Mouse (Mus musculus): Measurements from ENCODE around the gene Vmn1r203.
"Not testable (repeated sequence)": the region's sequence is repeated elsewhere in the genome, so short reads cannot be mapped to it uniquely, and the experiment has no call there.

Vmn1r203 gene

DNA sequence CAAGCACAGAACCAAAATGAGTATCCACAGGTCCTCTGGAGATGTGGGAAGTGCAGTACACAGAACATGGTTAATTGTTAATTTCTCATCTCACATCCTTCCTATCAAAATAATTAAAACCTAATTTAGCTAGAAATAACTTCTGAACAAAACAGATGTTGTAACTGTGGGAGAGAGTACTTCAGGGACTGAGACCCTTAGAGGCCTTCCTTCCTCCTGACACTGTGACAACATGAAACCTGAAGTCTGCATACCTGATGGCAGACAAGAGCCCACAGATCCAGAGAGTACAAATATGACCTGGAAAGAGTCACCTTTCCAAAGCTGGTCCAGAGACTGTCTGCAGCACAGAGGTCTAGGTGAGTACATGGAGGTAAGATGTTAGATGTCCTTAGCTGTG, at the start of gene Vmn1r203:
Gene Vmn1r203 (plus strand): TSS at position 301 of the 400 bp plus-strand sequence.
- in situ Hi-C loops (cut with MboI, MseI) = no loop called here

DNA sequence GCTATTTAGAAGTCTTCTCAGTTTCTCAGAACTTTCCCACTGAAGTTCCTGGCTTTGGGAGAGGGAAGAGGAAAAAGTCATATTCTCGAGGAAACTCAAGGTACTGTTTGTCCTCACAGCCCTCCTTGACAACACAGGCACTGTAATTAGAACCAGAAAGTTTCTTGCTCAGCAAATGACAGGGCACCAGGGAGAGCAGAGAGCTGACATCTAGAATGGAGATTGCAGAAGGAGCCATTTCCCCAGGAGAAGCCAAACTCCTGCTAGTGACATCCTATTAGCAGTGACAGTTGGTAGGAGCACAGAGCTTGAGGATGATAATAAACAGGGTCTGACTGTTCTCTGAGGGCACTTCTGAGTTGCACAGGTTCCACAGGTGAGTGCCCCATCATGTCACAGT, 46.3 kb upstream of the Vmn1r203 start, which contains the start of gene Vmn1r201:
Gene Vmn1r201 (plus strand): TSS at position 301 of the 400 bp plus-strand sequence.
- in situ Hi-C loops (cut with MboI, MseI) = no loop called here

DNA sequence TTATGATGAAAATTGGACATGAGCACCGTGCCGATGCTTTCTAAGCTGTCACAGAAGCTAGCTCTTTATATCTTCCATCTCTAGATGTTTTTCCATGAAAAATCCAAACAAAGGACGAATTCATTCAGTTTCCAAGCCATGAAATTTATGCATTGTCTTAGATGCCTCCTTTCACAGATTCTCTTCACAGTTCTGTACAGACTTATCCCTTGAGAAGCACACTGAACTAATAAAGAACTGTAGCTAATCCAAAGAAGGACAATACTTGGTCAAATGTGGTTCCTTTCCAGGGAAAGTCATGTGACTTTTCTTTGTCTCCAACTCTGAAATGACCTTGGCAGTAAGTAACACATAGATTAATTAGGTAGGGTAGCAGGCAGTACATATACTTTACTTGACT, 15.5 kb upstream of the Vmn1r203 start:
- in situ Hi-C loops (cut with MboI, MseI) = no loop called here

DNA sequence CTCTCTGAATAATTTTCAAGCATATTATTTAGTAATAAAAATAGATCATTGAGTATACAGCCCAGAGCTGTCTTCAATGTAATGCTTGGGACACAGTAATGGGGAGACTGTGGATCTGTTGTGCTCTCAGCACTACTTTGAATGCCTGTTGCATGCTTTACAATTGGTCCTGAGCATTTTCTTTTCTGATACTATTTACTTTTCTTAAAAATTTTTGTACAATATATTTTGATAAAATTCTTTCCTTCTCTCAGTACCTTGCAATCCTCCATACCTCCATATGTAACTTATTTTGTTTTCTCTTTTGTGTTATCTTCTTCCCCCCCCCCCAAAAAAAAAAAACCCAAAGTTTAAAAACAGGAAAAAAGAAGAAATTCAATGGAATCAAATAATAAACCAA, 12.6 kb upstream of the Vmn1r203 start, which contains the start of gene Vmn1r202:
Gene Vmn1r202 (minus strand): TSS at position 101 of the 400 bp plus-strand sequence.
- in situ Hi-C loops (cut with MboI, MseI) = no loop called here

DNA sequence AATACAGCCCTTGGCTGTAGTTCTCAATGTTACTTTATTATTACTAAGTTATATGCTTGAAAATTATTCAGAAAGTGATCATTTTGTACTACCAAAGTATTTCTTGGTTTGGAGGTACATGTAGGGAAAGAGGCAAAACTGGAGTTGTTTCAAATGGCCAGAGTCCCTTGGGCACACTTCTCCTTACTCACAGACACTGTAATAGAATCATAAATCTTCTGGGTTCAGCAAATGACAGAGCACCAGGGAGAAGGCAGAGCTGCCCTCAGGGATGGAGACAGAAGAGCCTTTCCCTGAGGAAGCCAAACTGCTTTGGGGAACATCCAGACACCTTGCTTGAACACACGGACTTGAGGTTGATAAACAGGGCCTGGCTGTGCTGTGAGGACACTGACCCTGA, 35.0 kb downstream of the Vmn1r203 start, which contains the start of gene Vmn1r204:
Gene Vmn1r204 (plus strand): TSS at position 301 of the 400 bp plus-strand sequence.
- in situ Hi-C loops (cut with MboI, MseI) = not testable (repeated sequence)

DNA sequence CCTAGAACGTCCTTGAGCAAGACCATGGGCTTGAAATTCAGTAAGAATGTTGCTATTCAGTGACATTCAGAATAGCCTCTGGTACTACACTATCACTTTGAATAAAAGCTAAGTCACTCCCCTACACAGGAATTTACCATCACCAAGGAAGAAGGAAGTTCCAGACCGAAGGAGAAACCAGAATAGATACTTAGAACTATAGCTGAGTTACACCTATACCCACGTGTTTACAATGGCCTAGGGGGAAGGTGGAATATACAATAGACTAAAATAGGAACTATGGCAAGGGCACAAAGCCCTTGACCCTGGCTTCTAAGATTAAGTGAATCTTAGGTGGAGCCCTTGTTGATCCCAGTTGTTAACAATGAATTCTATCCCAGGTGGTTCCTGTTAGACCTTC, 57.0 kb downstream of the Vmn1r203 start:
- in situ Hi-C loops (cut with MboI, MseI) = not testable (repeated sequence)

Measured in T-helper 2 cell (primary cell).